Mouse (Mus musculus) spleen, adult 2 months (tissue): ENCODE data around the gene Aplp1. TPM values are rescaled to one million over a fixed set of nuclear protein-coding genes. Genes with fewer than 3 reads are reported as not detected.

Experiments used
- DNase-seq, 2 experiments: peaks; one replicate each; pipeline versions ENCODE4 v3.0.0 to v3.0.0-alpha.2; 2012 to 2021; ENCODE audit warnings: low spot score in 2 of 2, low read depth in 1 of 2
- H3K27ac ChIP-seq: fragments of 200-500 bp; 2 replicates; pipeline ENCODE4 v1.5.1; 2012; ENCODE audit warnings: low read length, inconsistent platforms; ENCODE audit not compliant: insufficient read depth
- H3K27me3 ChIP-seq: fragments of 200-500 bp; 2 replicates; pipeline ENCODE4 v1.6.1; 2012; ENCODE audit warnings: mild to moderate bottlenecking, moderate library complexity, low read length, inconsistent platforms; ENCODE audit not compliant: control insufficient read depth, insufficient read depth
- H3K36me3 ChIP-seq: fragments of 200-500 bp; 2 replicates; pipeline ENCODE4 v1.6.1; 2012; ENCODE audit warnings: mild to moderate bottlenecking, low read length, inconsistent platforms; ENCODE audit not compliant: control insufficient read depth, insufficient read depth
- H3K4me1 ChIP-seq: fragments of 200-500 bp; 2 replicates; pipeline ENCODE4 v1.6.1; 2011; ENCODE audit warnings: inconsistent platforms; ENCODE audit not compliant: control insufficient read depth, insufficient read depth, insufficient read length
- H3K4me3 ChIP-seq: fragments of 200-500 bp; 2 replicates; pipeline ENCODE4 v1.5.1; 2011; ENCODE audit warnings: mild to moderate bottlenecking, inconsistent platforms; ENCODE audit not compliant: insufficient read depth, insufficient read length; ENCODE audit errors: extremely low read depth
- CTCF ChIP-seq: fragments of 200-500 bp; IDR thresholded peaks from 2 replicates; pipeline ENCODE4 v1.5.1; 2011; ENCODE audit warnings: mild to moderate bottlenecking, inconsistent platforms; ENCODE audit not compliant: insufficient read depth, insufficient read length, insufficient replicate concordance; ENCODE audit errors: extremely low read depth
- POLR2A ChIP-seq: fragments of 200-500 bp; IDR thresholded peaks from 2 replicates; pipeline ENCODE4 v1.6.1; 2011; ENCODE audit warnings: low read depth, low read length, inconsistent platforms
- WGBS: fragments of 180-500 bp; shearing (Covaris S2); methylation state at CpG from one replicate; pipeline ENCODE4 v1.1.7; 2018; 5-methylcytosine and 5-hydroxymethylcytosine counted together
- polyA plus RNA-seq: library from polyadenylated mRNA; depleted of rRNA; stranded (reverse); fragments of >200 nt; gene quantifications from 2 replicates; pipeline ENCODE4 v1.2.3, GENCODE M21; 2012

The Aplp1 gene
- polyA plus RNA-seq, 1 experiment = 1.9 TPM

DNA sequence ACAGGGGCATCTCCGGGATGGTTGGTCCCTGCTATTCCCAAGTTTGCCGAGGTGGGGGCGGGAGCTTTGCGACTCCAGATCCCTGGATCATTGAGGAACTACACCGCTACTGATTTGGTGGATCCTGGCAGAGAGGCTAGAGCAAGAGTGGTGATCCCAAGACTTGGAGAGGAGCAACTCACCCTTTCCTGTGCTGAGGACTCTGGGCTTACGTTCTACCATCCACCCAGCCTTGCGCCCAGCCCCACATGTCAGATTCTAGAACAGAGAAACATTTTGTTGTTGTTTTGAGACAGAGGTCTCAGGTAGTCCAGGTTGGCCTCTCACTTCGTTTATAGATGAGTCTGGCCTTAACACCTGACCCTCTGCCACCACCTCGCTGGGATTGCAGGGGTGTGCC lies 22.8 kb downstream of the Aplp1 start:
- TF ChIP-seq CTCF (no peak), POLR2A (no peak)
- H3K27ac ChIP-seq = peak overlapping the region; percentile 98
- H3K27me3 ChIP-seq = no peaks in the 10 kb centered on the region
- peaks cover 39% of the 10 kb centered on the region for H3K36me3 ChIP-seq
- H3K4me3 ChIP-seq = peak overlapping the region; percentile 69
- H3K4me1 ChIP-seq = peaks cover 29% of the 10 kb centered on the region; the same call in 1 of the 2 replicates
- WGBS = 1% methylated on average over 9 of the region's 9 CpGs
- no peak for DNase-seq

GRCm38 (mm10) chr7:30421890-30422435 lies 23.4 kb downstream of the Aplp1 start:
- H3K4me3 ChIP-seq = peak overlapping the region; percentile 69
- peaks cover 33% of the 10 kb centered on the region; the same call in 1 of the 2 replicates for H3K4me1 ChIP-seq
- no peak for TF ChIP-seq POLR2A
- no peak for TF ChIP-seq CTCF
- H3K27ac ChIP-seq = peak overlapping the region; percentile 98
- H3K27me3 ChIP-seq = no peaks in the 10 kb centered on the region
- under 1% methylated on average over 45 of the region's 45 CpGs for WGBS
- DNase-seq = peak; percentile 95 to 97
- peaks cover 33% of the 10 kb centered on the region for H3K36me3 ChIP-seq

GRCm38 (mm10) chr7:30421175-30421889 lies 24.0 kb downstream of the Aplp1 start, which contains the start of gene Nfkbid:
Gene Nfkbid, plus strand, starts transcription at chr7:30421732.
- H3K27me3 ChIP-seq = no peaks in the 10 kb centered on the region
- 2% methylated on average over 31 of the region's 31 CpGs for WGBS
- peak within 1 kb of the TSS; percentile 69 for H3K4me3 ChIP-seq
- peak within 1 kb of the TSS; percentile 98 for H3K27ac ChIP-seq
- peaks cover 28% of the 10 kb centered on the region for H3K36me3 ChIP-seq
- H3K4me1 ChIP-seq = peaks cover 37% of the 10 kb centered on the region; the same call in 1 of the 2 replicates
- no peak for TF ChIP-seq CTCF
- peak; percentile 84; the same call in 1 of the 2 replicates for TF ChIP-seq POLR2A
- peak; percentile 86 to 92 for DNase-seq

GRCm38 (mm10) chr7:30420673-30421072 lies 24.7 kb downstream of the Aplp1 start:
- H3K36me3 ChIP-seq = peaks cover 23% of the 10 kb centered on the region
- peaks cover 41% of the 10 kb centered on the region; the same call in 1 of the 2 replicates for H3K4me1 ChIP-seq
- peak overlapping the region; percentile 97 for H3K27ac ChIP-seq
- H3K4me3 ChIP-seq = peak overlapping the region; percentile 62
- no peak for DNase-seq
- WGBS = 63% methylated on average over 3 of the region's 3 CpGs
- TF ChIP-seq POLR2A = no peak
- TF ChIP-seq CTCF = no peak
- H3K27me3 ChIP-seq = no peaks in the 10 kb centered on the region

DNA sequence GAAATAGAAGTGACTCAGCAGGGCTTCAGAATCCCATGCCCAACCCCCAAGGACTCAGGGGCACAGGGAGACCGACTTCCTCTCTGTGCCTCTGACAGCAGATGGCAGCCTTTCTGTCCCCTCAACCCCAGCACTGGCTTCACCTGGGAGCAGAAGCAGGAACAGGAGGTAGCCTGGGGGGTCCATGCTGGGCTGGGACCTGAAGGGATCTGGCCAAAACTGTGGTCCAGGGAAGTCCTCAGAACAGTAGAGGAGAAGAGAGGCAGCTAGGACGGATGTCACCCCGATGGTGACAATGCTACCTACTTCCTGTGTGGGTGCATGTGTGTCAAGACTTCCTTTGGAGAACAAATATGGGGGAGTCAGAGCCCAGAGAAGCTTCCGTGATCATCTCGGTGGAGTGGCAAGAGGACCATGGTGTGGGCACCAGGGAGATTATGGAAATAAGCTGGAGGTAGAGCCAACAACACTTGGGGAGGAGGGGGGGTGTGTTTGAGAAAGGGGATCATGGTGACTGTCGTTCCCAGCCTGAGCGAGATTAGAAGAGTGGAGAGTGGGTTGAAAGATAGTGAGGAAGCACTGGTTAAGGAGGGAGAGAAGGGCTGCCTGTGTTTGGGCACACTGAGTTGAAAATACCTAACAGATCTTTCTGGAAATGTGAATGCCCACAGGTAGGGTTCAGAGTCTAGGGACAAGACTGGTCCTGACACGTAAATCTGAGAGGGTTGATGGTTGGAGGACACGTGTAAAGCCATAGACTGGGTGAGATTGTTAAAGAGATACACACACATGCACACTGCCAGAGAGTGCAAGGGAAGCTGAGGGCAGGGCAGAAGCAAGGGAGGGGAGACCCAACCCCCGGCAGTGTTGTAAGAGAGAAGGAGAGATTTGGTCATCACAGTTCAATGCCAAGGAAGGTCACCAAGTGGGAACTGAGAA lies 25.5 kb downstream of the Aplp1 start, which contains the start of gene Hcst:
Gene Hcst (minus strand): TSS at position 294 of the 939 bp plus-strand sequence.
- Histone ChIP-seq H3K36me3 (peaks cover 15% of the 10 kb centered on the region), H3K27ac (peak within 1 kb of the TSS; percentile 97), H3K4me1 (peaks cover 43% of the 10 kb centered on the region; the same call in 1 of the 2 replicates), H3K27me3 (no peaks in the 10 kb centered on the region), H3K4me3 (peak within 1 kb of the TSS; percentile 62)
- 9% methylated on average over 10 of the region's 10 CpGs for WGBS
- TF ChIP-seq POLR2A (peak; percentile 63), CTCF (no peak)
- DNase-seq = peak; percentile 56 to 62

GRCm38 (mm10) chr7:30417856-30418255 lies 27.5 kb downstream of the Aplp1 start:
- DNase-seq = peak in 1 of 2 experiments; percentile 41
- no peak for TF ChIP-seq POLR2A
- TF ChIP-seq CTCF = no peak
- 10% methylated on average over 9 of the region's 9 CpGs for WGBS
- H3K36me3 ChIP-seq = no peaks in the 10 kb centered on the region
- H3K4me3 ChIP-seq = no peak overlapping the region
- H3K27me3 ChIP-seq = no peaks in the 10 kb centered on the region
- peak overlapping the region; percentile 85 for H3K27ac ChIP-seq
- peaks cover 42% of the 10 kb centered on the region; the same call in 1 of the 2 replicates for H3K4me1 ChIP-seq
